Mouse (Mus musculus) lung, postnatal 14 days (tissue): Measurements from ENCODE around the gene Cd44.

Experiments
- DNase-seq: peaks from one replicate; pipeline ENCODE4 v3.0.0; 2021

The Cd44 gene

DNA sequence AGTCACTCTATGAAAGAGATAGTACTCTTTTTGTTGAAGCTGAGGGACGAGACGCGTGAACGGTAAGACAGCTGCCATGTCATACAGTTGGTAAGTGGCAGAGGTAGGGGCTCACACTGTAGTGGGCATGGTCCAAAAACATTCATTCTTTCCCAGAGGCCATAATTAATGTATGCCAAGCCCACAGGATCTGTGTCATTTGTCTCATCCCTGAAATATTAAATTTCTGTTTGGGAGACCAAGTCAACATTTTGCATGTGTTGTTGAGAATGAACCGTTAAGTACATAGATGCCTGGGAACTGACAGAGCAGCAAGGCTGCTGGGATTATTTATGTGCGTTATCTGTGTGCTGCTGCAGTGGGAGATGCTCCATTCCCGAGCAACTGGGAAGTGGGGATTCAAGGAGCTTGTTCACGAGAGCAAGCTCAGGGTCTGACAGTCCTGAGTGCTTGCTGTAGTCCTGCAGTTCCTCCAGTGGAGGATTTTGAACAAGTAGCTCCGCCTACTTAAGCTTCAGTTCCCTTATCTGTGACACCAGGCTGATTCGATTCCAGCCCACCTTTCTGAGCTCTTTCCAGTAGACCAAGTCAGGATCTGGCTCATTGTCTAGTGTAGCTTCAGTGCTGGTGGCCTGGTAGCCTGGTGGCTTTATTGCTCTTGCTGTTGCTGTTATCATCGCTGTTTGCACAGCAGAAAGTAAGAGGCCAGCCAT lies 12.5 kb upstream of the Cd44 start:
- DNase-seq: no peak

DNA sequence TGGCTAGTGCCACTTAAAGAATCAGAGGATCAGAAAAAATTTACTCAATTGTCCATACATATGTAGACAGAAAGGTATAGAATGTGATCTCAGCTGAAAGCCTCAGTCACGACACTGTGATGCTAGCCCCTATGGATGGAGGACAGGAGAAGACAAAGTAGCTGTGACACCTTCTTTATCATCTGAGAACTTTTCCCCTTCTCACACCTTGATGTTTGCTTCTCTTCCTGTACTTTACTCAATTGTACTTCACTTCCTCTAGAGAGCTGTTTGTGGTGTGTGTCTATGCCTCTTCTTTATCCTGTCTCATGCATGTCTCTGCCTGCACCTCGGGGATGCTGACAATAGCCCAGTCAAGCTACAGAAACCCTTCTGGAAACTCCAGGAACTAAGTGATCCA lies 11.5 kb upstream of the Cd44 start:
- DNase-seq: no peak

DNA sequence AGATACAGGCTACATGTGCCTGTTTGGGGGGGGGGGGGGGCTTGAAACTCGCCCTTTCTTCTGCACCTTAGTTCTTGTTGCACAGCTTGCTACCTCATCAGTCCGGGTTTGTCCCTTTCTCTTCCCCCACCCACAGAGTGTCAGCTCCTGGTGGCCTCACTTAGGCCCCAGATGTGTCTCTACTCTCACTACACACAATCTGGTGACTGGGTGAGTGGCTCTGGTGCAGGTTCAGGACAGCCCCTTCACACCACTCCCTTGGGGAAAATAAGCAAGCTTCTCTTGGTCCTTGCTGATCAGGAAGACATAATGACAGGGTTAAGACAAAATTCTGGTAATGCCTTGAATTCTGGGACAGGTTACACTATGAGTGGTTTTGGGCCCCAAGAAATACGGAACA lies 11.0 kb upstream of the Cd44 start:
- no peak for DNase-seq

DNA sequence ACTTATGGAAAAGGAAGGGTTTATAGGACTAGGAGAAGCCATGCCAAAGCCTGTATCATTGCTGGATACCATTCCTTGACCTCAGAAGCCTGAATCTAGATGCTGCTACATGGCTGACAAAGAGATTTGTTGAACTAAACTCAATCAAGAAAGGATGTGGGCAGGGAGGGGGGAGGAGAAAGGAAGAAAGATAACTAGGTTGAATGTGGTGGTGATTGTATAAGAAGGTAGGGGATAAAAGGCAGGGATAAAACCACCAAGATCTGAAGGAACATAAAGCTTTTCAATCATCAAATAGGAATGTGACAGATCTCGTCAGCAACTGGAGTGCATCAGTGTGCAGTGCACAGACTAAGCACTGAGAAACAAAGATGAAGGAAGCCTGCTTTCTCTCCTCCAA lies 7.9 kb upstream of the Cd44 start:
- no peak for DNase-seq

DNA sequence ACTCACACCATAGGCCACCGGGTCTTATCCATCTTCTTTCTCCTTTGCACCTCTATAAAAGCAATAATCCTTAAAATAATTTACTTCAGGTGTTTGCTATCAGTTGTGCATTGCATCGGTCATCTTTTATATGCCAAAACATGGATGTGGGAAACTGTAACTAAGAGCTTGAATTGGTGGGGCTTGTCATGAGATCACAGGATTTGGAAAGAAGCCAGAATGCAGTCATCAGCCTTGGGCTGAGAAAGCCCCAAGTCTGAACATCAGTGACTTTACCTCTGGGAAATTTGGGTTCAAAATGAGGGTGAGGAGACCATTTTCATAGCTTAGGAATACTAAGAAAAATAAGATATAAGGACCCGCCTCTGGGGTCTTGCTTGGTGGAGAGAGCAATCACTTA lies 4.1 kb upstream of the Cd44 start:
- no peak for DNase-seq

DNA sequence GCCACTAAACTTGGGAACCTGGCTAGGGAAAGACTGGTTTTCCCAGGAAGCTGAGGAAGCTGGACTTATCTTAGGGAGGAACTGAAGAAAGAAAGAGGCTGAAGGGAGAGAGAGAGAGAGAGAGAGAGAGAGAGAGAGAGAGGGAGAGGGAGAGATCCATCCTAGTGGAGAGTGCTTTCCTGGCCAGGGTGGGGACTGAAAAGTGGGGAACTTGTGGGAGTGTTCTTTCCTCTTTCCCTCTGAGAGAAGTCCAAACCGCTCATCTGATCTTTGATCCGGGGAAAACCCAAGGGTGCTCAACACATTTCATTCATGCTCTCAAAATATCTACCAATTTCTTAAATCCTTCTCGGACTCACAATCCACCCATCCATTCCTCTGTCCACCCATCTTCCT lies 361 bp upstream of the Cd44 start:
- no peak for DNase-seq

DNA sequence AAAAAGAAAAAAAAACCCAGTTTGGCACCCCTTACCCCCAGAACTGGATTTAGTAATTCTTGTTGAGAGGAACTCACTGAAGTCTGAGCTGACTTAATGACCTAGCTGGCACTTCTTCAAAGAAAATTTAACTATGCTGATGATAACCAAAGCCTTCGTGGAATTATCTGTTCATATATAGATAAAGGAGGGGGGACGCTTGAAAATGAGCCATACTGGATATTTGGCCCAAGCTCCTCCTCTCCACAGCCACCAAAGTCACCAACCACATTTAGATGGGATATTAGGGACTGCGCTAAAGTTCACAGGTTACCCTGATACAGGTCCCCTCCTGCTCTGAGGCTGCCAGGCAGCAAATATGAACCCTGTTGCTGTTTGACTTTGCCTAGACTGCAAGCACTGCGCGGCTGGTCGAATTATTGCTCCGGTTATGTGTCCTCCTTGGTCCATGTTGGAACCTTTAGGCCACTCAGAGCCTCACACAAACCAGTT lies 1.2 kb downstream of the Cd44 start:
- no peak for DNase-seq

DNA sequence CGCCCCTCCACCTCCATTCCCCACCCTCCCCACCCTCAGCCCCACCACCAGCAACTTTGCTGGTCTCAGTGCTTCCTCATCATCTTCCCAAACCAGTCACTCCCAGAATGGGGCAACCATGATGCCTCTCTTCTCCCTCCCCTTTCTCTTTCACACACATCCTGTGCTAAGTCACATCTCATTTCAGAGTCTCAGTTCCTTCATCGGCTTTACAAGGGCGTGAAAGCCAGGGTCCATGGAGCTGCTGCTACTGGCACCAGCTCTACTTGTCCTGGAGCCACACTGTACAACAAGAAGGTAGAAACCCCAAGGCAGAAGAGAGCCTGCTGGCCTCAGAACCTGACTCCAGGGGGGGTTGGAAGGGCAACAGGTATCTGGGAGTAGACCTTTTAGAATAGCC lies 2.2 kb downstream of the Cd44 start:
- DNase-seq: no peak

DNA sequence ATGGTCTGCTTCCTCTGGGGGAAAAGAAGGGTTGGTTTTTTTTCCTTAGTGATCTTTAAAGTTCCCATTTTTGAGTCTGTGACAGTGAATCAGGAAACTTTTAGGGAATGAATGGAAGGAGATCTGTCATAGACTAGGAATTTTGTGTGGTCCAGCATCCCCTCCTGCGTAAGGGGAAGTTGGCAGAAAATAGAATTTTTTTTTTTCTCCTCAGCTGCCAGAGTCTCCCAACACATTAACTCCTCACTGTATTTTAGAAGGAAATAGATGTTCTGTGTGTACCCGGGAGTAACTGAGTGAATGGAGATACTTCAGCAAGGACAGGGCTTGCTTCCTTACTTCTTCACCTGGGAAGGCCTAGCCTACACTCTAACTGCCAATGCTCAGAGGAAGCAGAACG lies 2.9 kb downstream of the Cd44 start:
- no peak for DNase-seq

DNA sequence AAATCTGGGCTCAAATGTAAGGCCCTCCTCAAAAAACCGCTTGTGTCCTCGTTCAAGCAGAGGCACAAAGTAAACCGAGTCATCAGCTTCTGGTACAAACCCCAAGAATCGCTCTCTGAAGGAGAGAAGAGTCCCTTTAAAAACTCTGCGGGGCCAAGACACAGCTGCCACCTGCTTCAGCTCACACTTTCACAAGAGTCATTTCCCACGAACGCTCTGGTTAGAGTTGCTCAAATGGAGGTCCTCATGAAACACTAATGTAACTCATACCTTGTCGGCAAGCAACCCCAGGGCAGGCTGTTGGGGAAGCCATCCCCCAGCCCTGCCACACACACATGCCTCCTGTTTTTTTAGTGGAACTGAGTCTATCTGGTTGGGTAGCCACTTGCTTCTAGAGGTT lies 5.3 kb downstream of the Cd44 start:
- no peak for DNase-seq

DNA sequence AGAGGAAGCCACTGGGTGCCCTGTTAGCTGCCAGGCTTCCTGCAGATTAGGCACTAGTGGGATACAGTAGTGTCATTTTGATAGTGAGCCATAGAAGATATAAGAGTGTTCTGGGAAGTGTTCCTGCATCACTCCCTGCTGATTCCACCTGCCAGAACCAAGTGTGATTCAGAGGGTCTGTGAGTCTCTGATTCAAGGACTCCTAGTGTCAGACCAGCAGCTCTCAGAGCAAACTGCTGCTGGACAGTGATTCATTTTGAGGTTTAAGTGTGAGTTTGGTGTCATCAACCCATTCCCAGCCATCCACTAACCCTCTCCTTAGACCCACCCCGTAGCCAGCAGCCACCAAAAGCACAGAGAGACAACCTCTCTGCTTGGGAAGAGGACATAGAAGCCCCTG lies 6.3 kb downstream of the Cd44 start:
- DNase-seq: no peak

DNA sequence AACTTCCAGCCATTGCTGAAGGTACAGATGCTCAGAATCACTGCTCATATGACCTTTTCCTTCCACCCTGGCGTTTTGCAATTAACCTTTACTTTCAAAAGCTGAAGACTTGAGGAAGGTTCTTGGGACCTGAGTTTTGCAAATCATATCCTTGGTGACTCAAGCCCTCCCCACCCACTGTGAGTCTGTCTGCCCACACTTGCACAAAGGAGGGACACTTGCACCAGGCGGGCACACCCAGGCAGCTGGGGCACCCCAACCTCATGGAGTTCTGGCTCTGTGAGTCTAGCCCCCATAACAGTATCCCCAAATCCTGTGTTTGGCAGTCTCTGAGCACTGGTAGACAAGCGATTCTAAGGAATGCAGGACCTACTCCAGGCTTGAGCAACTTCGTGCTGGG lies 6.7 kb downstream of the Cd44 start:
- peak; percentile 21 for DNase-seq

DNA sequence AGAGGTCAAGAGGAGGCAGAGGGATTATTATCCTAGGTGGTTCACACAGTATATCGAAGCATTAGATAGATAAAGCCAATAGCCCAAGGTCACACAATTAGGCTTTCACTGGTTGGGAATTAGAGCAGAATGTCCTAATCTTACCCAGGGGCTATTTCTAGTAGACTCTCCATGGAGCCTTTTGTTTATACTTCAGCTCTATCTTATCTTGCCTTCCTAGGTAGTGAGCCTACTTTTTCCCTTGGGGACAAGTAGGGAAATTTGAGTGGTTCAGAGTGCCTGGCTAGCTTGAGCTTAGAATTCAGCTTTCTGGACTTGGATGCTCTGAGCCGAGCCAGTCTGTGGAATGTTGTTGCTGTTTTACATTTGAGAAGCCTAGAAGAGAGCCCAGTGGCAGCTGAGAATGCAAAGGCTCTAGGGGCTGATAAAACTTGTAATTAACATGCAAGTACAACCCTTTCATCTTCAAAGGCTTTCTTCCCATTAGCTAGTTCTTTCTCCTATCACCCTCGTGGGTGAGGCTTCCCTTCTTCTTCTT lies 12.7 kb downstream of the Cd44 start:
- no peak for DNase-seq

DNA sequence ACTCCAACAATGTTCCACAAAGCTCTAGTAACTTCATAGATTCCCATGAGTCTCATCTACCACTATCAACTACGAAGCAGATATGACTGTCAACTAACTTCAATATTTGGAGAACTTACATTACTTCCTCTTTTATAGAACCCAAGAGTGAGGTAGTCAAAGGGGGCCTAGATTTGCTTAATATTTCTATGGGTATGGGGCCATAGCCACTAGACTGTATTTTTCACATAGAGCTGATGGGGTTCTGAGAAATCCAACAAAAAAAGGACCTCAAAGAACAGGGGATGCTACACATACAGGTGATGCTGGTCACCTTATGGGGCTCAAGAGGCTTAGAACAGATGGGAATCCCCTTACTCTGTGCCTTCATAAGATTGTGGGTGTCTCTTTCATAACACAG lies 14.3 kb downstream of the Cd44 start:
- DNase-seq: no peak

DNA sequence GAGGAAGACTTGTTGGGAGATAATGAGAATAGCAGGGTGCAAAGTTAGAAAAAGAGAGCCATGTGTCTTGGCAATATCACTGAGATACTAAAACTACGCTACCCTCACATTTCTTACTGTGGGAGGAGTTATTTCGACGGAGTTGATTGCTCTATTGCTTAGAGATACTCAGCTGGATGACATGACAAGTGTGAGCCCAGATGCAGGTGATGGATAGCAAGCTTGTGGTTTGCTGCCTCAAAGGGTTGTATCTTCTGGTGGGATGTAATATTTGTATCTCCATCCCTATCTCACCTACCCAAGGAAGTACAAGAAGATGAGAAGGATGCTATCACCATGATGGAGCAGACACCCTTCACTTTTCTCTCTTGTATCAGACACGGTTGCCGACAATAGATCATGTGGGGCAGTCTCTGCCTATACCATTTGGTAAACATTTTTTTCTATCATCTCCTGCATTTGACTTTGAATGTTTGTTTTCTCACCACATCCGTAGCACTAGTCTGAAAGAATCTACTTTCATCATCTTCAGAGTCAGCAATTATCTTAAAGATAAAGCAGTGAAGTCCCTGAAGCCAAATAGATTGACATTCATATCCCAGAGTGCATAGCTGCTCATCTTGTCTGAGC lies 15.0 kb downstream of the Cd44 start:
- no peak for DNase-seq

DNA sequence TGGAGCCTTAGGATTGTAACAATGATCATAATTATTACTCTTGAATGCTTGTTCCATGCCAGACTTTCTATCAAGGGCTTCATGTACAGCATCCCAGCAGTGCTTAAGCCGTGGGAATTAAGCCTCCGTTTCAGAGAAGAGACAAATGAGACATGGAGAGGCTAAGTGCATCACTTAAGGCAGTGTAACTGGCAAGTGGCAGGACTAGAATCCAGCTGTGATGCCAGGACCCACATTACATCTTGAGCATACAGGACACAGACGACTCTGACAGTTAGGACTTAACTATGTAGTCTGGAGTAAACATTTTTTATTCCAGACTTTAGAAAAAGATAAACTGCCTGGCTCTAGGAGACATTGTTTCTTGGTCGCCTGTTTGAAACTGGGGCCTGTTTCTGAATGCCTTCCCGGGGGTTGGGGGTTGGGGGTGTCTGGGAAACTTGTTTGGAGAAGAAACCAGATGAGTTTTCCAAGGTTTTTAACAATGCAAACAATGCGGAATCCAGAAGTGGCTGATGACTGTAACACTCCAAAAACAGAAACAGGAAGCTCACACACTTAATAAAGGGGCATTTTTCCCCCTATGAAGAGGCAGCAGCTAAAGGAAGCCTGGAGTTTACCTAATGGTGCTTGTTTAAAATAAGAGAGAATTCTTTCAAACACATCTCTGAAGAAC lies 18.7 kb downstream of the Cd44 start:
- DNase-seq: peak; percentile 38

DNA sequence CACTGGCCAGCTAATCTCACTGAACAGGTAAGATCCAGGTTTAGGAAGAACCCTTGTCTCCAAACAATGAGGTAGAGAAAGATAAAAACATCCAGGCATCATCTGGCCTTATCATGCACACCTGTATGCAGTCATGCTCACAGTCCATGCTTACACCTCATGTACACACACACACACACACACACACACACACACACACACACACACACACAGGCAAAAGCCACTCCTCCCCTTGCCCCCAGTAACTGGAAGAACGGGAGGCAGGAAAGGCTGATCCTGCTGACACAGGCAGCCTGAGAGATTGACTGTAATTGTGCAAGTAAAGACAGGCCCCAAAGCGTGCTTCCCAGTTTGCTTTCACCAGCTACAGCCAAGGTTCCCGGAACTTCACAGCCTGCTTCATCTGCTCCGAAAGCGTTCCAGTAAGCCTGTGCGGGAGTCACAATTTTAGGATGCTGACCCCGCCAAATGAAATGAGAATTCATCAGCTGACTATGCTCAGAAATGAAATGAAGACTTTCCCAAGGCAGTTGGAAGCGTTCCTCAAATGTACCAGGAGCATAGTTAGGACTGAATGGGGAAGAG lies 19.4 kb downstream of the Cd44 start:
- no peak for DNase-seq

DNA sequence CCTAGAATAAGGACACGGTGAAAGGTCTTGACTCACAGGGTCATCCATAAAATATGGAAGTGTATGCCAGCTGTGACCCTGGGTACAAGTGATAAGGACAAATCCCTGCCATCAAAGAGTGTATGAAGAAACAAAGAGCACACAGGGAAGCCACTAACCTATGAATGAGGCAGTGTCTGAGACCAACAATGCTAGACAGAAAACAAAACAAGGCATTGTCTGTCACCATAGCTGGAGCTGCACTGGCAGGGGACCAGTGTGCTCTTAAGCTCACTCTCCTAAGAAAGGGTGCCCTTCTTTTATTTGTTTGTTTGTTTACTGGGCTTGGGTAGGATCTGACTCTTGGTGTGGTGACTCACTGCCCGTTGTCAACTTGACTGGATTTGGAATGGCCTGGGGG lies 23.0 kb downstream of the Cd44 start:
- no peak for DNase-seq

DNA sequence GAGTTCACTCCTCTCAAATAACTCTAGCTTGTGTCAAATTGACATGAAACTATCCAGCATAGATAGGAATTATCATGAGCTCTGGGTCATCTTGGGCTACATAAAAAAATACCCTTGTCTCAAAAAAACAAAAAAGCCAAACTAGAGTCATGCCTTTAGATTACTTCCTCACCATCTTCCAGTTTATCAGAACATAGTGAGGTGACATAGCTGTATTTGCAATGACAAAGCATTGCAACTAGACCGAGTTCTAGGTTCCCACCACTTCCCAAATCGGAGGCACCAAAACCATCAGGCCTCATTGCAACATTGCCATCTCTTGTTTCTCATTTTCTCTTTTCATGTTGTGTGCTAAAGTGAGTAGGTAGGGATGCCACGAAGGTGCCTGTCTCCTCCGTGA lies 24.0 kb downstream of the Cd44 start:
- no peak for DNase-seq

DNA sequence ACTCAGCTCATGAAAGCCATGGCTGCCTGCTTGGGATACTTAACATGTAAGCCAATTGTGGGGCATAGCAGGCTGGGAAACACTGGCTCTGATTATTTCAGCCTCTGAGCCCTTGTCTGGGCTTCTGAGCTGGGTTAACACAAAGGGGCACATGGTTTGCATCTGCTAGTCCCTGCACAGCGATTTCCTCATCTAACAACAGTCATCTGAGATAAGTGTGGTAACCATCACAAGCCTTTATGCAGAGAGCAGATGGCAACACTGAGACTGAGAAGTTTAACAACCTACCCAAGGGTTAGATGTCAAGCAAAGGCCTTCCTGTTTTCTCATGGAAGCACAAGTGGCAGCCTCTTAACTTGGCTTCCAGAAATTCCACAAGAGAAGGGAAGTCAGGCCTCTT lies 25.3 kb downstream of the Cd44 start:
- DNase-seq: no peak

DNA sequence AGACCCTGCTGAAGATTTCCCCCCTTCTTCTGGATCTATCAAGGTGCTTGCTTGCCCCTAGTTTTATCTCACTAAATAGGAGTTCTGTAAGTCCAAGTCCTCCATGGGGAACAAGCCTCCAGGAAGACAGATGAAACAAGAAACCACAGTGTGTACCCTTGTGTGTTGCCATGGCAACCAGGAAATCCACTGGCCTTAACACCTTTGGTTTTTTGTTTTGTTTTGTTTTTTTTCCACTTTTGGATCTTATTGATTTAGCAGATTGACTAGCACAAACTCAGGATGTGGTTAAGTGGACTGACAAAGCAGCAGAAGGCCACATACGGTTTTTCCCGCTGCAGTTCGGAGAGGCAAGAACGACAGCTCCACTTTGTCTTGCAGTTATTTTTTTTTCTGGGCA lies 27.6 kb downstream of the Cd44 start:
- peak; percentile 17 for DNase-seq

DNA sequence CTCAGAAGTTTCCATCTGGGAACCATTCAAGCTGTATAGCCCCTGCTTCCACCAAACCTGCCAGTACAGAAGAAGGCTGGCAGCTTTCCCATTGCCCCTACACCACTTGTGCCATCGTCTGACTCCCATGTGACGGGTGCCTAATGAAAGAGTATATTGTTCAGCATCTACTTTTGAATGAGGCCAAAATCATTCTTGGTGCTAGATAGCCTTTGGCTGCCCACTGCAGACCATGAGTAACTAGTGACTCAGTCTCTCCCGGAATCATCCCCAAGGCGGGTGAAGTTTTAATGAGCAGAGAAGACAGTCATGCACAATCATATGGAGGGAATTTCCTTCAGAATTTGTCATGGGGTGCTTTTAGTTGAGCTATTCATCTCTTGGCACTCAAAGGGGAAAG lies 28.3 kb downstream of the Cd44 start:
- DNase-seq: no peak

DNA sequence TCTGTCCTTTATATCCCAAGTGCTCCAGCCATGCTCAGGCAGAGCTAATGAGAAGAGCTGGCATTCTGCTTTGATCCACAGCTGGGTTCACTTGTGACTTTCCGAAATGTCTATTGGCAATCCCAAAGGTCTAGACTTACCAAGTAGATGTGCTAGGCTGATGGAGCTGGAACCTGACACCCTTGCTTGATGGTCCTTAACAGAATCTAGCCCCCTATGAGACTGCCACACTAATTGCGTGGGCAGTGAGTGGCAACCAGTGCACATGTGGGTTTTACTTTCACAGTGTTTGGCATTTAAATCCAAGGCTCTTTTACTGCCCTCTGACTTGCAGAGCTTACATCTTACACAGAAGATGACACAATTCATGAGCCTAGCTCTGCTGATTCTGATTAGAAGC lies 29.0 kb downstream of the Cd44 start:
- DNase-seq: no peak

DNA sequence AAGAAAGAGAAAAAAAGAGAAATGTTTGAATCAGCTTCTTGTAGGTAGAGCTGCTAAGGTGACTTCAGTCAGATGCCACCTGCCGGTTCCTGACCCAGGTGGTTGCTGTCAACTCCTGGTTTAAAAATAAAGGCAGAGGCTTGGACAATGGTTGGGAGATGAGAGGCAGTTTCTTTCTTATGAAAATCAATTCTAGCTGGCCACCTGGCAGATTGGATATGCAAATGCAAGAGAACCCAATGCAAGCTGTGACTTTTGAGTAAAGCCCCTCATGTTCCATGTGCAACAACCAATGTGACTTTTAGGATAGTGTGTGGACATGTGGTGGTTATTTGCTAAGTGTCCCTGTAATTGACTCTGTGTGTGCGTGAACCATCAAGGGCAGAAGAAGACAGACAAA lies 33.0 kb downstream of the Cd44 start:
- no peak for DNase-seq
